Mouse (Mus musculus) kidney, postnatal 0 days (tissue): ENCODE data around the gene Dnajc16. TPM values are rescaled to one million over a fixed set of nuclear protein-coding genes. Genes with fewer than 3 reads are reported as not detected.

Experiments
- ATAC-seq: fragments of 200-750 bp; cut with Nextera tagmentation; replicated peaks from 2 replicates; pipeline ENCODE4 v1.8.0; 2017; ENCODE audit warnings: low read depth, moderate number of reproducible peaks, moderate TSS enrichment, moderate library complexity; ENCODE audit not compliant: low FRiP score
- DNase-seq: peaks from one replicate; pipeline ENCODE4 v3.0.0-alpha.2; 2016; ENCODE audit warnings: low spot score
- H3K27ac ChIP-seq: fragments of 300-500 bp; sonication (generic); 2 replicates; pipeline ENCODE4 v1.5.1; 2014; ENCODE audit warnings: mild to moderate bottlenecking
- H3K27me3 ChIP-seq: fragments of 300-500 bp; sonication (generic); 2 replicates; pipeline ENCODE4 v1.6.1; 2014; ENCODE audit warnings: low read length, mixed read lengths; ENCODE audit not compliant: insufficient read depth
- H3K36me3 ChIP-seq: fragments of 300-500 bp; sonication (generic); 2 replicates; pipeline ENCODE4 v1.6.1; 2014; ENCODE audit warnings: low read length, mixed read lengths; ENCODE audit not compliant: insufficient read depth
- H3K4me1 ChIP-seq: fragments of 300-500 bp; sonication (generic); replicated peaks from 2 replicates; pipeline ENCODE4 v1.6.1; 2014; ENCODE audit warnings: antibody characterized with exemption, low read length, mixed read lengths; ENCODE audit not compliant: insufficient read depth
- H3K4me2 ChIP-seq: fragments of 300-500 bp; sonication (generic); 2 replicates; pipeline ENCODE4 v1.6.1; 2014; ENCODE audit warnings: mild to moderate bottlenecking, low read length, moderate library complexity, mixed read lengths
- H3K4me3 ChIP-seq: fragments of 300-500 bp; sonication (generic); replicated peaks from 2 replicates; pipeline ENCODE4 v1.5.1; 2014; ENCODE audit warnings: low read depth, low read length
- H3K9ac ChIP-seq: fragments of 300-500 bp; sonication (generic); 2 replicates; pipeline ENCODE4 v1.6.1; 2014; ENCODE audit warnings: low read depth, low read length
- H3K9me3 ChIP-seq: fragments of 300-500 bp; sonication (generic); replicated peaks from 2 replicates; pipeline ENCODE4 v1.6.1; 2016; ENCODE audit warnings: low read length, inconsistent platforms, mixed read lengths
- CTCF ChIP-seq: IDR thresholded peaks from 2 replicates; pipeline ENCODE4 v1.5.1; 2016; ENCODE audit warnings: antibody characterized with exemption, low read depth, mild to moderate bottlenecking, moderate library complexity
- WGBS: fragments of 180-500 bp; shearing (Covaris S2); extraction: QIAGEN DNeasy Blood & Tissue Kit; methylation state at CpG from one replicate; pipeline ENCODE4 v1.1.7; 2014; 5-methylcytosine and 5-hydroxymethylcytosine counted together
- polyA plus RNA-seq: library from polyadenylated mRNA; unstranded; fragments of >200 nt; fragmentation: Nextera tagmentation; extraction: Ambion mirVana; gene quantifications from 2 replicates; pipeline ENCODE4 v1.2.1, GENCODE M21; 2015

Dnajc16 gene
- polyA plus RNA-seq, 1 experiment from 2014 or later, result 5.2 TPM

DNA sequence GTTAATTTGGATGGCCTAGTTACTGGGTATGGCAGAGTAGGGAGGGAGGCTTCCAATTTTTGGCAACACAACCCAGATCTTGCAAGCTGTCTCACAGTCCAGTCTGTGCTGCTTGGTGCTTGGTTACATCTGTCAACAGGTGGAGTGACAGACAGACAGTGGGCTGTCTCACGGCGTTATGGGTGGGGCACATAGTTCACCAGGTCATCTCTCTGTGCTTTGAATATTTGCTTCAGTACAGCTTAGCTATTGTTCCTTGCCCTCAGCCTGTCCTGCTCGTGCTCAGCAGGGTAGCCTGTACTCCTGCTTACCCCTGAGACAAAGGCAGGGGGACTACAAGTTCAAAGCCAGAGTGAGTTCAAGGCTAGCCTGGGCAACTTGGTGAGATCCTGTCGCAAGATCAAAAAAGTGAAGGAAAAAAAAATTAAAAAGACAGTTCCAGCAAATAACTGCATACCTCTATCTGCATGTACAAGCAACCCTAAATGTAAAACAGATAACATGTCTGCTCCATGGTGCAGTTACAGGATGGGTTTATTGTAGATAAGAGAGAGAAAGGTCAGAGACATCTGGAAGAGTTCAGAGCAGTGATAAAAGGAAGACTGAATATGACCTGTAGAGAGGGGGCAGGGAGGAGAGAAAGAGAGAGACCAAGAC is 39.2 kb downstream of the Dnajc16 start:
- DNase-seq (no peak), ATAC-seq (no peak)
- H3K27ac ChIP-seq, result no peak overlapping the region
- H3K4me1 ChIP-seq, result 0 out of 2 replicates have a peak, but pooled peaks cover 4% of the 10 kb centered on the region
- no peaks in the 10 kb centered on the region for H3K36me3 ChIP-seq
- no peak for TF ChIP-seq CTCF
- no peak overlapping the region for H3K9ac ChIP-seq
- no peaks in the 10 kb centered on the region for H3K9me3 ChIP-seq
- H3K4me2 ChIP-seq, result no peak overlapping the region
- 51% methylated on average over 4 of the region's 4 CpGs for WGBS
- H3K27me3 ChIP-seq, result no peaks in the 10 kb centered on the region
- no peak overlapping the region for H3K4me3 ChIP-seq

DNA sequence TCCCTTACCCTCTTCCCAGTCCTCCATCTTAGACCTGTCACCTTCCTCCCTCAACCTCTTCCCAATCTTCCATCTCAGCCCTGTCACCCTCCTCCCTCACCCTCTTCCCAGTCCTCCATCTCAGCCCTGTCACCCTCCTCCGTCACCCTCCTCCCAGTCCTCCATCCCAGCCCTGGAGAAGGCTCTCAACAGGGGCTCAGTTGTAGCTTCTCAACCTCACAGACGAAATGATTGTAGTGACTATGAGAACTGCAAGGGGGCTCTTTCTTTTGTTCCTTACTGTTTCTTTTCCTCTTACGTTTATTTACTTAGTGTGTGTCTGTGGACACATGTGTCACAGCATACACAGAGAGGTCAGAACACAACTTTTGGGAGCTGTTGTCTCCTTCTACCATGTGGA is 39.9 kb downstream of the Dnajc16 start:
- no peaks in the 10 kb centered on the region for H3K9me3 ChIP-seq
- TF ChIP-seq CTCF, result no peak
- no peak overlapping the region for H3K4me3 ChIP-seq
- no peak overlapping the region for H3K4me2 ChIP-seq
- DNase-seq, result no peak
- no peak for ATAC-seq
- WGBS, result 70% methylated on average over 3 of the region's 3 CpGs
- no peak overlapping the region for H3K27ac ChIP-seq
- no peaks in the 10 kb centered on the region for H3K36me3 ChIP-seq
- no peaks in the 10 kb centered on the region for H3K27me3 ChIP-seq
- H3K9ac ChIP-seq, result no peak overlapping the region
- H3K4me1 ChIP-seq, result 0 out of 2 replicates have a peak, but pooled peaks cover 4% of the 10 kb centered on the region

DNA sequence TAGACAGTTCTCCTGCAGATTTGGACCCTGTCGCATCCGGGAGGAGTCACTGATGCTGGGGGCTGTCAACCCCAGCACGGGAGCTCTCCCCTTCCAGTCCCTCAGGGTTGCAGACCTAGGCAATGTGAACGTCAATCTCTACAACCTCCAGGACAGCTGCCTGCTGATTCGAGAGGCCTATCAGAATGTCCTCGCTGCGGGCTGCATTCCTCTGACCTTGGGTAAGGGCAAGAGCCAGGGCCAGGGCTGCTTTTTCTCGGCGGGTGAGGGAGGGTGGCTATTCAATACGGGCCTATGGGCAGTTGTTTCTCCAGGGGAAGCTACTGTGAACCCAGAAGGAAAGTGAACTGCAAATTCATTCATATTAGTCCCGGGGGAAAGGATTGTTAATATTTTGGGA is 41.2 kb downstream of the Dnajc16 start:
- Histone ChIP-seq H3K9me3 (no peaks in the 10 kb centered on the region), H3K4me2 (no peak overlapping the region), H3K36me3 (no peaks in the 10 kb centered on the region), H3K9ac (no peak overlapping the region), H3K27ac (no peak overlapping the region), H3K4me3 (no peak overlapping the region), H3K4me1 (0 out of 2 replicates have a peak, but pooled peaks cover 4% of the 10 kb centered on the region), H3K27me3 (no peaks in the 10 kb centered on the region)
- DNase-seq (no peak), ATAC-seq (no peak)
- TF ChIP-seq CTCF, result no peak
- 36% methylated on average over 11 of the region's 11 CpGs for WGBS

DNA sequence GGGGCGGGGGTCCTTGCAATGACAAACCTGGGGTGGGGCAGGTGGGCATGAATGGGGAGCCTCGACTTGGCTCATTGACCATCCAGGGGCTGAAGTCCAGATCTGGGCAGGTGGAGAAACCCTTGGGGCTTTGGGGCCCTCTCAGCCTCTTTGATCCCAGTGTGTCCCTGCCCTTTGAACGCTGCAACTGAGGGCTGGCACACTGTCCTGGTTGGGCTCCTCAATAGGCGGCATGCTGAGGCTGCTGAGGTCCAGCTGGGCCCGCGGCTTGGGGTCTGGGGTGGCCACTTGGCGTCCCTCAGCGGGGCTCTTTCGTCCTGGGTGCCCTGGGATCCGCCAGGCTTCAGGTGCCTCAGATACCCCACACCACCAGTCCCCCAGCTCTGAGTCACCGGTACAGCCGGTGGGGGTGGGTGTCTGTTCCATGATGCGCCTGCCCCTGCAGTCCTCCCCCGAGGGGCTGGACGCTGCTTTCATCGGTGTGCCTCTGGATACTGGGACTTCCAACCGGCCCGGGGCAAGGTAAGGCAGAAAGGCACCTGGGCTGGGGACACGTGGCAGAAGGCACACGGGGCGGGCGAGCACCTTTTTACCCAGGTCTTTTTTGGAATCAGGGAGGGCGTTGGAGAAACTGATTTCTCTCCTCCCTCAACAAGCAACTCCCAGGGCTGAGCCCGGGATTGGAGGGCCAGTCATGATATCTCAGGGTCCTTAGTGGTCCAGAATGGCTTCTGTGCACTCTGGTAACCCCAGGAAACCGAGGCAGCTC is 44.0 kb downstream of the Dnajc16 start, which contains the start of gene Agmat:
Agmat (plus strand) TSS at position 95 of the 769 bp plus-strand sequence.
- Histone ChIP-seq H3K9me3 (no peaks in the 10 kb centered on the region), H3K4me1 (0 out of 2 replicates have a peak, but pooled peaks cover 4% of the 10 kb centered on the region), H3K9ac (0 out of 2 replicates have a peak within 1 kb of the TSS, but pooled peaks have one; percentile 18), H3K27ac (no peak within 1 kb of the TSS), H3K4me3 (no peak within 1 kb of the TSS), H3K27me3 (no peaks in the 10 kb centered on the region), H3K36me3 (no peaks in the 10 kb centered on the region), H3K4me2 (no peak within 1 kb of the TSS)
- no peak for ATAC-seq
- TF ChIP-seq CTCF, result no peak
- no peak for DNase-seq
- WGBS, result 19% methylated on average over 25 of the region's 25 CpGs

DNA sequence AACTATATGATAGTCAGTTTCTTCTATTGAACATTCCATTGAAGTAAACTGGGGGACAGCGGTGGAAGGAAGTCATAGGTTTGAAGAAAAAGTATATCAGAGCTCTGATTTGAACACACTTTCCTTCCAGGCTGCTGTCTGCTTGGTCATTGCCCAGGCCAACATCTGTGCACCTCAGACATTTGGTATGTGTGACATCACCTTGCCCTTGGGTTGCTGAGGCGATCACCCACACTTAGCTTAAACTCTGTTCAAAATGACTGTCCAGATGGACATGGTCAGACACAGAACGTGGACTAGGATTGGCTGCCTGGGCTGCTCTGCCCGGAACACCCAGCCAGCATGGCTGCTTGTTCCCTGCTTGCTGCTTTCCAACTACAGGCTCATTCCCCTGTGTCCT is 48.4 kb downstream of the Dnajc16 start:
- no peak for ATAC-seq
- no peaks in the 10 kb centered on the region for H3K27me3 ChIP-seq

DNA sequence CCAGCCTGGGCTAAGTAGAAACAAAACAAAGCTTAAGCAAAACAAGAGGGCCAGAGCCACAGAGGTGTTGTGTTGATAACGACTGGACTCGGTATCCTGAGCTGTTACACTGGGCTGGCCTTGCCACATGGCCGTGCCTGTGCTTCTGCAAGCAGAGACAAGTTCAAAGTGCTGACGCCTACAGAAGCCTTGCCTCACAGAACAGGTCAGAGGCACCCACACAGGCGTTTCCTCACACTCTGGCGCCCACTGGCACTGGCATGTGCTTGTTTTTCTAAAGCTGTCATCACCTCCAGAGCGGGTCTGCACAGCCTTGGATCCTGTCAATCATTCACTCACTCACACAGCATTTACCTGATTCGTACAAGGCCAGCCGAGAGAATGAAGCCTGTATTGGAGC is 48.9 kb downstream of the Dnajc16 start:
- H3K9ac ChIP-seq, result no peak overlapping the region
- TF ChIP-seq CTCF, result no peak
- H3K27ac ChIP-seq, result peak overlapping the region; percentile 75; the same call in 1 of the 2 replicates
- peak; percentile 96 for ATAC-seq
- H3K27me3 ChIP-seq, result no peaks in the 10 kb centered on the region
- 0 out of 2 replicates have a peak, but pooled peaks cover 2% of the 10 kb centered on the region for H3K4me1 ChIP-seq
- H3K4me2 ChIP-seq, result no peak overlapping the region
- no peaks in the 10 kb centered on the region for H3K36me3 ChIP-seq
- WGBS, result 30% methylated on average over 9 of the region's 9 CpGs
- DNase-seq, result peak; percentile 49
- H3K4me3 ChIP-seq, result no peak overlapping the region
- H3K9me3 ChIP-seq, result no peaks in the 10 kb centered on the region

More for the DNA sequence above, 48.4 kb downstream of the Dnajc16 start:
- no peak for TF ChIP-seq CTCF
- DNase-seq, result no peak
- Histone ChIP-seq H3K4me2 (no peak overlapping the region), H3K9me3 (no peaks in the 10 kb centered on the region), H3K36me3 (no peaks in the 10 kb centered on the region), H3K4me3 (no peak overlapping the region), H3K27ac (peak overlapping the region; percentile 75), H3K4me1 (0 out of 2 replicates have a peak, but pooled peaks cover 4% of the 10 kb centered on the region), H3K9ac (no peak overlapping the region)
- WGBS, result 88% methylated on average over 4 of the region's 4 CpGs
